Mouse (Mus musculus): ENCODE measurements around the gene Ndufs3.
"Not testable (repeated sequence)": the region's sequence is repeated elsewhere in the genome, so short reads cannot be mapped to it uniquely, and the experiment has no call there.

Ndufs3 gene

GRCm38 (mm10) chr2:90906721-90907120, 2.1 kb upstream of the Ndufs3 start:
- no peak for DNase-seq (ENCODE audit: low spot score in 2 of 2)

DNA sequence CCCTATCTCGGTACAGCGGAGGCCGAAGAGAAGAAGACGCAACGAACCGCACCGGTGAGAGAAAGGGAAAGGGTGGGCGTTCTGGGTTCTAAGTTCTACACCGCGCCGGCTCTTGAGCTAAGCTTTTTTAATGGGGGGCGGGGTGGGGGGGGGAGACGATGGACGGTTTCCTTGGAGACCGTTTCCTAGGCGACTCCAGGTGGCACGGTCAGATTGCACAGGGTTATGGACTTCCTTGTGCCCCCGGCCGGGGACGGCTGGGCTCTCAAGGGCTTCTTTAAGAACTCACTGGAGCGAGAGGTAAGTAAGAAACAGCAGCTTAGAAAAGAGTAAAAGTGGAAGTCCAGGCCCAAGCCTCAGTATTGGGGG, 213 bp upstream of the Ndufs3 start:
- DNase-seq (ENCODE audit: low spot score in 2 of 2), result no peak

GRCm38 (mm10) chr2:90903398-90903797, 1.2 kb downstream of the Ndufs3 start:
- no peak for DNase-seq (ENCODE audit: low spot score in 2 of 2)

- not testable (repeated sequence) for DNase-seq (ENCODE audit: low spot score in 2 of 2)
These were observed 10.3 kb downstream of the Ndufs3 start for GRCm38 (mm10) chr2:90894299-90894677.

- DNase-seq (ENCODE audit: low spot score in 2 of 2), result no peak
These were observed 10.8 kb downstream of the Ndufs3 start for GRCm38 (mm10) chr2:90893673-90894298.

- peak in 1 of 2 experiments; percentile 17 for DNase-seq (ENCODE audit: low spot score in 2 of 2)
These were observed 14.8 kb downstream of the Ndufs3 start for GRCm38 (mm10) chr2:90889550-90890548.

DNA sequence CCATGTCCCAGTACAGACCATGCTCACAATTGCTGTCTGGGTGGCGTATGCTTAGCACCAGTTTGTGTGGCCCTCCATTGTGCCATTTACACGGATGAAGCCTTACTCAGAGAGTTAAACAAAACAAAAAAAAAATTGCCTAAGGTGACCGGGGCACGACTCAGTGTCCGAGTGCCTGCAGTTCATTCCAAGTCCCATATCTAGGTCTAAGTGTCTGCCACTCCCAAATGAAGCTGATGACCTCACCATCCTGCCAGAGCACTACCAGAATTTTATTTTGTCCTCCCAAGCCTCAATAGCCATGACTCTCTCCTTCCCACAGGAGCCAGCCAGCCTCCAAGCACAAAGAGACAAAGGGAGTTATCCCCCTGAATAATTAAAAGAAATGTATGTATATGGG, 17.0 kb downstream of the Ndufs3 start:
- no peak for DNase-seq (ENCODE audit: low spot score in 2 of 2)

- no peak for DNase-seq (ENCODE audit: low spot score in 2 of 2)
These were observed 18.2 kb downstream of the Ndufs3 start for GRCm38 (mm10) chr2:90886436-90886835.

- peak in 1 of 2 experiments; percentile 1 for DNase-seq (ENCODE audit: low spot score in 2 of 2)
These were observed 19.2 kb downstream of the Ndufs3 start, which contains the start of gene C1qtnf4 for GRCm38 (mm10) chr2:90885218-90886041. C1qtnf4 (plus strand) TSS chr2:90885860.

GRCm38 (mm10) chr2:90881824-90882223, 22.8 kb downstream of the Ndufs3 start:
- no peak for DNase-seq (ENCODE audit: low spot score in 2 of 2)

GRCm38 (mm10) chr2:90880144-90880785, 24.4 kb downstream of the Ndufs3 start:
- DNase-seq (ENCODE audit: low spot score in 2 of 2), result no peak

- DNase-seq (ENCODE audit: low spot score in 2 of 2), result no peak
These were observed 25.2 kb downstream of the Ndufs3 start for GRCm38 (mm10) chr2:90879419-90879818.

- DNase-seq (ENCODE audit: low spot score in 2 of 2), result no peak
These were observed 26.9 kb downstream of the Ndufs3 start for GRCm38 (mm10) chr2:90877584-90878259.

DNA sequence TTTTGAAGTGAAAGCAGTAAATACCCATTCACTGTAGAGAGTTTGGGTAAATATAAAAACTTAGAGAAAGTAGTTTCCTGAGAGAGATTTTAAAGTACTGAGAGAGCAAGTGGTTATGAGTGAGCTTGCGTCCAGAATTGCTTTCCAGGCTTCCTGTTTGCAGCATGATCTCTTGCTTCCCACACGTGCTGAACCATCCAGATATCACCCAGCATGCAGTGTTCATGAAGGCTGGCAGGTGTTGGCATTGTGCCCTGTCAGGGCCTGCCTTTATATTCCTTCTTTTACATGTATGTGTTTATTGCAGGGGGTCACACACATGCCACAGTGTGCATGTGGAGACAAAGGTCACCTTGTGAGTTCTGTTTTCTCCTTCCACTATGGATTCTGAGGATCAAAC, 29.4 kb downstream of the Ndufs3 start:
- DNase-seq (ENCODE audit: low spot score in 2 of 2), result no peak

DNA sequence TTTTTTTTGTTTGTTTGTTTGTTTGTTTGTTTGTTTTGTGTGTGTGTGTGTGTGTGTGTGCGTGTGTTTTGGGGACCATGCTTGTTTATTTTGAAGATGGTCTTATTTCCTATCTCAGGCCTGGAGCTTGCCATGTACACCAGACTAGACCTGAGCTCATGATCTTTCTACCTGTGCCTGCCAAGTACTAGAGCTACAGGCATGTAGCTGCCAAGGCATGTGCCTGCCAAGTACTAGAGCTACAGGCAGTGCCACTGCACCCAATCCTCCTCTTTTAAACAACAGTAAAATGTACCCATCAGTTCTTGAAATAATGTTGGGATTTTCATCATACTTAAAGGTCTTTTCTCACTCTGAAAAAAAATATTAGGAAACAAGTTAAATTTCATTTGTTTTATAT, 30.6 kb downstream of the Ndufs3 start:
- DNase-seq (ENCODE audit: low spot score in 2 of 2), result no peak

- no peak for DNase-seq (ENCODE audit: low spot score in 2 of 2)
These were observed 33.3 kb downstream of the Ndufs3 start for GRCm38 (mm10) chr2:90871180-90871961.

GRCm38 (mm10) chr2:90870136-90870601, 34.5 kb downstream of the Ndufs3 start:
- no peak for DNase-seq (ENCODE audit: low spot score in 2 of 2)

DNA sequence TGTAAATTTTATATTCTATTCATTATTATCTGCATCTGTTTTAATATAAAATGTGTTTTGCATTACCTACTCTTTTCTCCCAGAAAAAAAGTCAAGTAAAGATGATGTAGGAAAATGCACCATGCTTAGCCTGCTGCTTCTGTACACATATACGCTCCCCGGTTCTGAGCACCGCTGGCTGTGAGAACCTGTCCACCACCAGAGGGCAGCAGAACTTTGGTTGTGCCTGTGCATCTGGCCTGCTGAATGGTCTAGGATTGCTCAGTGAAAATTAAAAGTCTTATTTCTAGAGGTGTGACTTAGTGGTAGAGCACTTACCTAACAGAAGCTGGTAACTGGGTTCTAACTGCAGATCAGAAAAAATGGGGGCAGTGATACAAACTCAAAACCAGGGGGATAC, 38.1 kb downstream of the Ndufs3 start:
- DNase-seq (ENCODE audit: low spot score in 2 of 2), result peak; percentile 55 to 72

DNA sequence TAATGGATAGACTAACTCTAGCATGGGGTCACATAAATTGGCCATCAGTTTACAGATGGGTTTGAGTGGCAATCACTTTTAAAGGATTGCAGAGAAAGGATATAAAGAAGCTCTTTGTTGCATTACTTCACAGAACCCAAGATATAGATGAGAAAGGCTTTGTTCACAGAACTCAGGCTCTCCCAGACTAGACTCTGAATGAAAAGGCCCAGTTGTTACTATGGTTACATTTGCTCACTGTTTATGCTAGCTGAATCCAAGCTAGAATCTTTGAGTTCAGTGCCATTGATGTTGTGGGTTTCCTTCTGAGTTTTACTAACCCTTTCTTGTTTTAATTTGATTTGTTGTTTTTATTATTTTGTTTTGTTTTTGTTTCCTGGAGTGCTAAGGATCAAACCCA, 40.4 kb downstream of the Ndufs3 start:
- DNase-seq (ENCODE audit: low spot score in 2 of 2), result no peak

GRCm38 (mm10) chr2:90861486-90861885, 43.1 kb downstream of the Ndufs3 start:
- no peak for DNase-seq (ENCODE audit: low spot score in 2 of 2)
